Mouse (Mus musculus): ENCODE measurements around the gene Tgfa. TPM values are rescaled to one million over a fixed set of nuclear protein-coding genes. Genes with fewer than 3 reads are reported as not detected.

Tgfa gene
- polyA plus RNA-seq, 1 experiment from 2014 or later, result 4.5 TPM

DNA sequence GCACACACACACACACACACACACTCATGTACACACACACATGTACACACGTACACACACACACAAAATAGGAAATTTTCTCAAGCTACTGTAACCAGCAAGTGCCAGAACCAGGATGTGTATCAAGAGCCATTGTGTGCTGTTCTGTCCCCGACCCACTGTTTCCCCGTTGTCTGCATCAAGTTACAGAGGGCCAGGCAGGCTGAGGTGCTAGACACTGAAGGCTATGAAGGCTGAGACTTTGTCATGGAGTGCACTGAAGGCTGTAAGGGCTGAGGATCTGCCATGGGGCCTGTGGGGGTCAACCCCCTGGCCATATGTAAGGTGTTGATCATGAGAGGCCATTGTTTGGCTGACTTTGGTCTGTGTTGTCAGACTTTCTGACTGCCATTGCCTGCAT lies 15.6 kb downstream of the Tgfa start:
- no peak overlapping the region for H3K4me3 ChIP-seq (ENCODE audit: low read depth, low read length)
- H3K27me3 ChIP-seq (replicated peaks; ENCODE audit: control insufficient read depth, insufficient read depth, low read length), result no peaks in the 10 kb centered on the region
- H3K27ac ChIP-seq (replicated peaks; ENCODE audit: low read depth, low read length), result no peak overlapping the region
- no peak for DNase-seq (ENCODE audit: low spot score)
- 58% methylated on average over 3 of the region's 3 CpGs for WGBS
- peaks cover 14% of the 10 kb centered on the region for H3K4me1 ChIP-seq (ENCODE audit: control insufficient read depth, insufficient read depth, low read length)
- H3K4me2 ChIP-seq (ENCODE audit: low read depth, low read length), result no peak overlapping the region
- H3K9ac ChIP-seq (ENCODE audit: low read depth, low read length), result no peak overlapping the region
- ATAC-seq (ENCODE audit: low read depth), result no peak
- H3K9me3 ChIP-seq (ENCODE audit: control insufficient read depth, low read length), result no peaks in the 10 kb centered on the region
- H3K36me3 ChIP-seq (ENCODE audit: control insufficient read depth, insufficient read depth, low read length), result no peaks in the 10 kb centered on the region

DNA sequence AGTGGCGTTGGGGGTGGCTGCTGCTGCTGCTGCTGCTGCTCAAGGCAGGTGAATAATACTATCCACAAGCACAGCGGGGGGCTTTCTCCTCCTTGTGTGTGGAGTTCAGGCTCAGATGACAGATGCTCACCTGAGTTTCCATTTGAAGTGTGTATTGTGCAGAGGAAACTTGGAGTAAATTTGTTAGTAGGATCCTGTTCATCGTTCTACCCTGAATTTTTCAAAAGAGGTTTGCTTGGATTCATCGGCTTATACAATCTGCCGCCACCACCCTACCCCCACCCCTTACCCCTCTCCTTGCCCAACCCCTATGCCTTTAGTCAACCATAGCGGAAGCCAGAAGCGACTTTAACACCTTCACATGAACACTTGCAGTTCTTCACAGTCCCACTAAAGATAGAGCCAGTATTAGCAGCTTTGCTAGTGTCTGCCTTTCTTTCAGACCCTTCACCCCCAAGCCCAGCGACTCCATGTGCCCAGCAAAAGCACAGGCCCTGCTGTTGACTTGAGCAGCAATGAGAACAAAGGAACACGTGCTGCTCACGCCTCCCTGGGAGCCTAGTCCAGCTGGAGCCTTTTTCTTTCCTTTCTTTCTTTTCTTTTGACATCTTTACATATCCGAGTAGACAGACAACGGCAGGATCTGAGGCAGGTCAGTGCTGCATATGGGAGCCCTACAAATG lies 16.2 kb downstream of the Tgfa start:
- H3K4me1 ChIP-seq (ENCODE audit: control insufficient read depth, insufficient read depth, low read length), result peaks cover 14% of the 10 kb centered on the region
- ATAC-seq (ENCODE audit: low read depth), result no peak
- H3K9ac ChIP-seq (ENCODE audit: low read depth, low read length), result no peak overlapping the region
- no peaks in the 10 kb centered on the region for H3K36me3 ChIP-seq (ENCODE audit: control insufficient read depth, insufficient read depth, low read length)
- H3K27me3 ChIP-seq (replicated peaks; ENCODE audit: control insufficient read depth, insufficient read depth, low read length), result no peaks in the 10 kb centered on the region
- no peaks in the 10 kb centered on the region for H3K9me3 ChIP-seq (ENCODE audit: control insufficient read depth, low read length)
- 63% methylated on average over 12 of the region's 12 CpGs for WGBS
- H3K4me3 ChIP-seq (ENCODE audit: low read depth, low read length), result no peak overlapping the region
- H3K27ac ChIP-seq (replicated peaks; ENCODE audit: low read depth, low read length), result no peak overlapping the region
- no peak overlapping the region for H3K4me2 ChIP-seq (ENCODE audit: low read depth, low read length)
- no peak for DNase-seq (ENCODE audit: low spot score)

DNA sequence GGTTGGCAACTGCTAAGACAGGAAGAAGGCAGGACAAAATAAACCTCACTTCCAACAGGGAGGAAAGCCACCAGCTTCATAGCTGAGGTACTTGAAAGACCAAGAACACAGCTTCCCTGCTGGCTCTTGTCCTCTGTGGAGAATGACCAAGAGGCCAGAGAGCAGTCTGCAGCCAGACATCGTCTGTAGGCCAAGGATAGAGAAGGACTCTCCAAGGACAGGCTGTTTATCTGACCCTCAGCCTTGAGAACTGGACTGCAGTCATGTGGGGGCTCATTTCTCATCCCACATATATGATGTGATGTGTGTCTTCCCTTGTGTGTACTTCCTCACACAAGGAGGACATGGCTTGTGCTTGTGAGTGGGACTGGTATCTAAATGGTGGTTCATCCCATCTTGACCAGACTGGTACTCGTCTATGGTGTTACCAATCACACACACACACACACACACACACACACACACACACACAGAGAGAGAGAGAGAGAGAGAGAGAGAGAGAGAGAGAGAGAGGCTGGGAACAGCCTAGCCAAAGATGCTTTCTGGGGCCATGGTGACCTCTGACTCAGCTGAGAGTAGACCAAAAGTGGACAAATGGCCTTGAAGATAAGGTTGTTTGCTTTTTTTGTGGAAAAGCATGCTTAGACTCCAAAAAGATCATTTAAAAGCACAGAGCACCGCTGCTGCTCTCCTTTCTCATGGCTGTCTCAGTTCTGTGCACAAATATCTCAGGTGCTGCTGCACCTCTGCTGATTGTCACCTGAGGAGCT lies 18.0 kb downstream of the Tgfa start:
- H3K9ac ChIP-seq (ENCODE audit: low read depth, low read length), result no peak overlapping the region
- H3K4me2 ChIP-seq (ENCODE audit: low read depth, low read length), result no peak overlapping the region
- 72% methylated on average over 3 of the region's 3 CpGs for WGBS
- no peak for DNase-seq (ENCODE audit: low spot score)
- H3K36me3 ChIP-seq (ENCODE audit: control insufficient read depth, insufficient read depth, low read length), result no peaks in the 10 kb centered on the region
- H3K4me1 ChIP-seq (ENCODE audit: control insufficient read depth, insufficient read depth, low read length), result peaks cover 9% of the 10 kb centered on the region
- H3K27ac ChIP-seq (replicated peaks; ENCODE audit: low read depth, low read length), result no peak overlapping the region
- no peak overlapping the region for H3K4me3 ChIP-seq (ENCODE audit: low read depth, low read length)
- no peaks in the 10 kb centered on the region for H3K9me3 ChIP-seq (ENCODE audit: control insufficient read depth, low read length)
- ATAC-seq (ENCODE audit: low read depth), result no peak
- H3K27me3 ChIP-seq (replicated peaks; ENCODE audit: control insufficient read depth, insufficient read depth, low read length), result no peaks in the 10 kb centered on the region

- Histone ChIP-seq H3K4me1 (ENCODE audit: control insufficient read depth, insufficient read depth, low read length) (no peaks in the 10 kb centered on the region), H3K9me3 (ENCODE audit: control insufficient read depth, low read length) (no peaks in the 10 kb centered on the region), H3K27me3 (replicated peaks; ENCODE audit: control insufficient read depth, insufficient read depth, low read length) (no peaks in the 10 kb centered on the region), H3K36me3 (ENCODE audit: control insufficient read depth, insufficient read depth, low read length) (no peaks in the 10 kb centered on the region), H3K9ac (ENCODE audit: low read depth, low read length) (no peak overlapping the region), H3K4me2 (ENCODE audit: low read depth, low read length) (no peak overlapping the region), H3K4me3 (ENCODE audit: low read depth, low read length) (no peak overlapping the region), H3K27ac (replicated peaks; ENCODE audit: low read depth, low read length) (no peak overlapping the region)
- DNase-seq (ENCODE audit: low spot score) (no peak), ATAC-seq (ENCODE audit: low read depth) (no peak)
- 87% methylated on average over 2 of the region's 2 CpGs for WGBS
Observed at GRCm38 (mm10) chr6:86218066-86218465, 23.0 kb downstream of the Tgfa start.

DNA sequence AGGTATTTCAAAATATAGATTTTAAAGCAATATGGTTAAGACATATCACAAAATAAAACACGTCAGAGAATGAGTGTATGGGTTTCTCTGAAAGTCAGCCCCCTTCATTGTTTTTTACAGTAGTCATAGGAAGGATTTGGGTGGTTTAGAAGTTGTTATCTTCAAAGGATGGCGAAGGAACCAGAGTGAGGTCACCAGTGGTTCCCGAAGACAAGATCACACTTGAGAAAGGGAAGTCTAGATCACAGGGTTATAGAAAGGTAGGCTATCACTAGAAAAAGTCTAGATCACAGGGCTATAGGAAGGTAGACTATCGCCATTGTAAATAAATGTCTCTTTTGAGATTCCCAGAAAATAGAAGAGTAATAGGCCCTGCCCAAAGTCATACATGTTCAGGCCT lies 23.7 kb downstream of the Tgfa start:
- no peaks in the 10 kb centered on the region for H3K27me3 ChIP-seq (replicated peaks; ENCODE audit: control insufficient read depth, insufficient read depth, low read length)
- no peak for DNase-seq (ENCODE audit: low spot score)
- no peak overlapping the region for H3K4me3 ChIP-seq (ENCODE audit: low read depth, low read length)
- H3K4me2 ChIP-seq (ENCODE audit: low read depth, low read length), result no peak overlapping the region
- H3K9me3 ChIP-seq (ENCODE audit: control insufficient read depth, low read length), result no peaks in the 10 kb centered on the region
- H3K36me3 ChIP-seq (ENCODE audit: control insufficient read depth, insufficient read depth, low read length), result no peaks in the 10 kb centered on the region
- H3K4me1 ChIP-seq (ENCODE audit: control insufficient read depth, insufficient read depth, low read length), result no peaks in the 10 kb centered on the region
- WGBS, result 88% methylated on average over 4 of the region's 4 CpGs
- H3K27ac ChIP-seq (replicated peaks; ENCODE audit: low read depth, low read length), result no peak overlapping the region
- no peak for ATAC-seq (ENCODE audit: low read depth)
- no peak overlapping the region for H3K9ac ChIP-seq (ENCODE audit: low read depth, low read length)

DNA sequence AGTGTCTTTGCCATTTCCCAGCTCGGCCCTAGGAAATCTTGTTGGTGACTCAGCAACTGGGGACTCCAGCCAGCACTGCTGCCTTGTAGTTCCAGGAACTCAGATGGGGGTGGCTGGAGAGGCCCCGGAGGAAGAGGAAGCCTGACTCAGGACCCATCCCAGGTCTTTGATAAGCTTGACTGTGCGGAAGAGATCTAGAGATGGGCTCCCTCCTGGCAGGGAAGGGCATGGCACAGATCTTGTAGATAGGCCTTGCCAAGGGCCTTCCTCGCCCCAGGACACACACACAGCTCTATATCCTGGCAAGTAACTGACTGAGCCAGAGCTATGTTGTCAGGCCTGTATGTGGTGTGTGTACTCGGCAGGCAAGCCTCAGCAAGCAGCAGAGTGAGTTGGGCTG lies 24.5 kb downstream of the Tgfa start:
- Histone ChIP-seq H3K27ac (replicated peaks; ENCODE audit: low read depth, low read length) (no peak overlapping the region), H3K4me2 (ENCODE audit: low read depth, low read length) (no peak overlapping the region), H3K27me3 (replicated peaks; ENCODE audit: control insufficient read depth, insufficient read depth, low read length) (no peaks in the 10 kb centered on the region), H3K9me3 (ENCODE audit: control insufficient read depth, low read length) (no peaks in the 10 kb centered on the region), H3K9ac (ENCODE audit: low read depth, low read length) (no peak overlapping the region), H3K4me1 (ENCODE audit: control insufficient read depth, insufficient read depth, low read length) (no peaks in the 10 kb centered on the region), H3K4me3 (ENCODE audit: low read depth, low read length) (no peak overlapping the region), H3K36me3 (ENCODE audit: control insufficient read depth, insufficient read depth, low read length) (no peaks in the 10 kb centered on the region)
- ATAC-seq (ENCODE audit: low read depth) (no peak), DNase-seq (ENCODE audit: low spot score) (no peak)
- 62% methylated on average over 5 of the region's 5 CpGs for WGBS

GRCm38 (mm10) chr6:86220171-86220570 lies 25.1 kb downstream of the Tgfa start:
- Histone ChIP-seq H3K27ac (replicated peaks; ENCODE audit: low read depth, low read length) (no peak overlapping the region), H3K4me3 (ENCODE audit: low read depth, low read length) (no peak overlapping the region), H3K4me1 (ENCODE audit: control insufficient read depth, insufficient read depth, low read length) (no peaks in the 10 kb centered on the region), H3K9me3 (ENCODE audit: control insufficient read depth, low read length) (no peaks in the 10 kb centered on the region), H3K36me3 (ENCODE audit: control insufficient read depth, insufficient read depth, low read length) (no peaks in the 10 kb centered on the region), H3K4me2 (ENCODE audit: low read depth, low read length) (no peak overlapping the region), H3K9ac (ENCODE audit: low read depth, low read length) (no peak overlapping the region), H3K27me3 (replicated peaks; ENCODE audit: control insufficient read depth, insufficient read depth, low read length) (no peaks in the 10 kb centered on the region)
- DNase-seq (ENCODE audit: low spot score), result no peak
- ATAC-seq (ENCODE audit: low read depth), result no peak
- 81% methylated on average over 4 of the region's 4 CpGs for WGBS

DNA sequence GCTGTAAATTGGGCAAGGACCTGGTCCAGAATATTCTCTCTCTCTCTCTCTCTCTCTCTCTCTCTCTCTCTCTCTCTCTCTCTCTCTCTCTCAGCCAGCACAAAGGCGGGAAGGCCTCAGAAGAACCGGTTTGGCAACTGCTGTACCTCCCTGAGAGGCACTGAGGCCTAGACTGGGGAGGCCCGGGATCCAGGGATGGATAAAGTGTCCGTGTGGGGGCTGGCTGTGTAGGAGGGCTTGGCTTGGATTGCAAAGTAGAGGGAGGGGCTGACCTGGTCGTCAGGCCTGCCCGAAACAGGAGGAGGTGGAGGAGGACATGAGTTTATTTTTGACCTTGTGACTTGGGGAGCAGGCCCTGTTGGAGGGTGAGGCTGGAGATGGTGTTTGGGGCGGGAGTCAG lies 27.4 kb downstream of the Tgfa start:
- DNase-seq (ENCODE audit: low spot score) (peak; percentile 86), ATAC-seq (ENCODE audit: low read depth) (peak; percentile 93)
- 23% methylated on average over 7 of the region's 7 CpGs for WGBS
- no peak overlapping the region for H3K4me3 ChIP-seq (ENCODE audit: low read depth, low read length)
- no peaks in the 10 kb centered on the region for H3K9me3 ChIP-seq (ENCODE audit: control insufficient read depth, low read length)
- H3K27ac ChIP-seq (replicated peaks; ENCODE audit: low read depth, low read length), result no peak overlapping the region
- no peaks in the 10 kb centered on the region for H3K36me3 ChIP-seq (ENCODE audit: control insufficient read depth, insufficient read depth, low read length)
- no peak overlapping the region for H3K4me2 ChIP-seq (ENCODE audit: low read depth, low read length)
- H3K27me3 ChIP-seq (replicated peaks; ENCODE audit: control insufficient read depth, insufficient read depth, low read length), result no peaks in the 10 kb centered on the region
- H3K4me1 ChIP-seq (ENCODE audit: control insufficient read depth, insufficient read depth, low read length), result no peaks in the 10 kb centered on the region
- H3K9ac ChIP-seq (ENCODE audit: low read depth, low read length), result no peak overlapping the region

DNA sequence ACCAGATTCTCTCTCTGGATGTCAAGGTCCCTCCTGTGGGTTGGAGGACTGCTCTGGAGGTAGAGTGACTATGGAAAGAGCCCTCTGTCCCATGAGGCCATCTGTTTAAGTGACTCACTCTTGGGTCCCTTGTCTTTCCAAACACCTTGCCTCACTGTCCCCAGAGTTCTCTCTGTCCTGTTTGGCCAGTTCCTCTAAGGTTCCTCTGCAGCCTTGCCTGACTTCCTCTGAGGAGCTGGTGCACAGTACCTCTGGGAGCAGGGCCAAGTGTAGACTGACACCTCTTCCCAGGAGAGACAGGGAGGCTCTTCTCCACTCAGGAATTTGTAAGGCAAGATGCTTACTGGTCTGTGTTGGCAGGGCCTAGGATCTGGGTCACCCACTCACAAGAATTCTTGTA lies 30.6 kb downstream of the Tgfa start:
- H3K4me2 ChIP-seq (ENCODE audit: low read depth, low read length), result no peak overlapping the region
- H3K36me3 ChIP-seq (ENCODE audit: control insufficient read depth, insufficient read depth, low read length), result no peaks in the 10 kb centered on the region
- H3K4me1 ChIP-seq (ENCODE audit: control insufficient read depth, insufficient read depth, low read length), result no peaks in the 10 kb centered on the region
- H3K9ac ChIP-seq (ENCODE audit: low read depth, low read length), result no peak overlapping the region
- no peak overlapping the region for H3K4me3 ChIP-seq (ENCODE audit: low read depth, low read length)
- no peak for ATAC-seq (ENCODE audit: low read depth)
- H3K9me3 ChIP-seq (ENCODE audit: control insufficient read depth, low read length), result no peaks in the 10 kb centered on the region
- no peaks in the 10 kb centered on the region for H3K27me3 ChIP-seq (replicated peaks; ENCODE audit: control insufficient read depth, insufficient read depth, low read length)
- H3K27ac ChIP-seq (replicated peaks; ENCODE audit: low read depth, low read length), result no peak overlapping the region
- no peak for DNase-seq (ENCODE audit: low spot score)

All from embryonic facial prominence, embryonic 14.5 days (tissue).